Mouse (Mus musculus) hindbrain, embryonic 12.5 days (tissue): ENCODE data around the gene Emd. TPM values are rescaled to one million over a fixed set of nuclear protein-coding genes. Genes with fewer than 3 reads are reported as not detected.

Experiments used
- ATAC-seq: fragments of 200-750 bp; cut with Nextera tagmentation; 2 replicates; pipeline ENCODE4 v1.8.0; 2017; ENCODE audit warnings: moderate TSS enrichment; ENCODE audit not compliant: low FRiP score
- H3K27ac ChIP-seq: fragments of 300-500 bp; sonication (generic); 2 replicates; pipeline ENCODE4 v1.5.1; 2016; ENCODE audit warnings: mild to moderate bottlenecking
- H3K27me3 ChIP-seq: fragments of 300-500 bp; sonication (generic); 2 replicates; pipeline ENCODE4 v1.6.1; 2016; ENCODE audit warnings: mild to moderate bottlenecking
- H3K36me3 ChIP-seq: fragments of 300-500 bp; sonication (generic); 2 replicates; pipeline ENCODE4 v1.6.1; 2016; ENCODE audit warnings: mild to moderate bottlenecking
- H3K4me1 ChIP-seq: fragments of 300-500 bp; sonication (generic); 2 replicates; pipeline ENCODE4 v1.6.1; 2016
- H3K4me2 ChIP-seq: fragments of 300-500 bp; sonication (generic); replicated peaks from 2 replicates; pipeline ENCODE4 v1.6.1; 2016; ENCODE audit warnings: mild to moderate bottlenecking
- H3K4me3 ChIP-seq: fragments of 300-500 bp; sonication (generic); 2 replicates; pipeline ENCODE4 v1.5.1; 2016; ENCODE audit warnings: mild to moderate bottlenecking
- H3K9ac ChIP-seq: fragments of 300-500 bp; sonication (generic); 2 replicates; pipeline ENCODE4 v1.6.1; 2016; ENCODE audit warnings: mild to moderate bottlenecking, moderate library complexity
- H3K9me3 ChIP-seq: fragments of 300-500 bp; sonication (generic); replicated peaks from 2 replicates; pipeline ENCODE4 v1.6.1; 2016; ENCODE audit warnings: mild to moderate bottlenecking
- WGBS: fragments of 180-500 bp; shearing (Covaris S2); methylation state at CpG from one replicate; pipeline ENCODE4 v1.1.7; 2016; 5-methylcytosine and 5-hydroxymethylcytosine counted together
- polyA plus RNA-seq: library from polyadenylated mRNA; unstranded; fragments of >200 nt; fragmentation: Nextera tagmentation; extraction: Ambion mirVana; gene quantifications from 2 replicates; pipeline ENCODE4 v1.2.1, GENCODE M21; 2016

Emd gene
- polyA plus RNA-seq, 1 experiment from 2014 or later = 17.0 TPM

GRCm38 (mm10) chrX:74246693-74247092 lies 7.8 kb upstream of the Emd start:
- H3K4me3 ChIP-seq = peak overlapping the region; percentile 58
- peak overlapping the region; percentile 50; the same call in 1 of the 2 replicates for H3K9ac ChIP-seq
- H3K27ac ChIP-seq = peak overlapping the region; percentile 80
- H3K4me2 ChIP-seq = peak overlapping the region; percentile 58
- no peaks in the 10 kb centered on the region for H3K9me3 ChIP-seq
- peak; percentile 20; the same call in 1 of the 2 replicates for ATAC-seq
- peaks cover 9% of the 10 kb centered on the region for H3K4me1 ChIP-seq
- no peaks in the 10 kb centered on the region for H3K27me3 ChIP-seq
- 24% methylated on average over 15 of the region's 15 CpGs for whole genome bisulfite sequencing
- peaks cover 14% of the 10 kb centered on the region for H3K36me3 ChIP-seq

GRCm38 (mm10) chrX:74248651-74249050 lies 5.8 kb upstream of the Emd start:
- ATAC-seq = no peak
- no peak overlapping the region; the same call in 1 of the 2 replicates for H3K4me2 ChIP-seq
- no peaks in the 10 kb centered on the region for H3K9me3 ChIP-seq
- H3K36me3 ChIP-seq = no peaks in the 10 kb centered on the region
- WGBS = 22% methylated on average over 3 of the region's 3 CpGs
- H3K27me3 ChIP-seq = no peaks in the 10 kb centered on the region
- no peak overlapping the region for H3K4me3 ChIP-seq
- H3K9ac ChIP-seq = no peak overlapping the region
- H3K27ac ChIP-seq = no peak overlapping the region
- H3K4me1 ChIP-seq = peaks cover 5% of the 10 kb centered on the region

GRCm38 (mm10) chrX:74249615-74250014 lies 4.9 kb upstream of the Emd start, which contains the start of gene Flna:
Gene Flna (minus strand): TSS chrX:74249820.
- Histone ChIP-seq H3K9ac (peak within 1 kb of the TSS; percentile 63), H3K4me2 (peak within 1 kb of the TSS; percentile 62), H3K4me3 (peak within 1 kb of the TSS; percentile 42), H3K27ac (peak within 1 kb of the TSS; percentile 35), H3K36me3 (no peaks in the 10 kb centered on the region), H3K27me3 (no peaks in the 10 kb centered on the region), H3K9me3 (no peaks in the 10 kb centered on the region), H3K4me1 (no peaks in the 10 kb centered on the region)
- 28% methylated on average over 38 of the region's 38 CpGs for WGBS
- no peak for ATAC-seq

- Histone ChIP-seq H3K4me3 (peak overlapping the region; percentile 55), H3K9ac (peak overlapping the region; percentile 74), H3K36me3 (peaks cover 6% of the 10 kb centered on the region; the same call in 1 of the 2 replicates), H3K9me3 (no peaks in the 10 kb centered on the region), H3K4me1 (peaks cover 5% of the 10 kb centered on the region; the same call in 1 of the 2 replicates), H3K27ac (peak overlapping the region; percentile 92), H3K27me3 (no peaks in the 10 kb centered on the region), H3K4me2 (peak overlapping the region; percentile 67)
- peak; percentile 76 for ATAC-seq
- WGBS = 24% methylated on average over 24 of the region's 31 CpGs
Measured at GRCm38 (mm10) chrX:74254888-74255565, 540 bp downstream of the Emd start.

- WGBS = 93% methylated on average over 3 of the region's 3 CpGs
- no peaks in the 10 kb centered on the region for H3K9me3 ChIP-seq
- no peaks in the 10 kb centered on the region for H3K27me3 ChIP-seq
- H3K9ac ChIP-seq = no peak overlapping the region
- H3K4me2 ChIP-seq = no peak overlapping the region
- ATAC-seq = no peak
- peaks cover 5% of the 10 kb centered on the region; the same call in 1 of the 2 replicates for H3K4me1 ChIP-seq
- no peak overlapping the region for H3K27ac ChIP-seq
- peaks cover 6% of the 10 kb centered on the region; the same call in 1 of the 2 replicates for H3K36me3 ChIP-seq
- H3K4me3 ChIP-seq = no peak overlapping the region
Measured at GRCm38 (mm10) chrX:74257746-74258145, 3.3 kb downstream of the Emd start.

- Histone ChIP-seq H3K4me3 (peak overlapping the region; percentile 51), H3K4me1 (peaks cover 6% of the 10 kb centered on the region; the same call in 1 of the 2 replicates), H3K9ac (peak overlapping the region; percentile 49), H3K4me2 (peak overlapping the region; percentile 47), H3K27me3 (no peaks in the 10 kb centered on the region), H3K27ac (peak overlapping the region; percentile 94), H3K36me3 (peaks cover 3% of the 10 kb centered on the region; the same call in 1 of the 2 replicates), H3K9me3 (no peaks in the 10 kb centered on the region; the same call in 1 of the 2 replicates)
- WGBS = 23% methylated on average over 3 of the region's 3 CpGs
- peak; percentile 28 for ATAC-seq
Measured at GRCm38 (mm10) chrX:74269736-74270061, 15.2 kb downstream of the Emd start.

GRCm38 (mm10) chrX:74270062-74270901 lies 15.8 kb downstream of the Emd start, which contains the start of gene Rpl10:
Gene Rpl10 (plus strand): TSS chrX:74270812.
- ATAC-seq = peak; percentile 95
- H3K4me3 ChIP-seq = peak within 1 kb of the TSS; percentile 51
- no peaks in the 10 kb centered on the region; the same call in 1 of the 2 replicates for H3K9me3 ChIP-seq
- peak within 1 kb of the TSS; percentile 94 for H3K27ac ChIP-seq
- peak within 1 kb of the TSS; percentile 77 for H3K9ac ChIP-seq
- H3K27me3 ChIP-seq = no peaks in the 10 kb centered on the region
- H3K36me3 ChIP-seq = peaks cover 3% of the 10 kb centered on the region; the same call in 1 of the 2 replicates
- H3K4me1 ChIP-seq = peaks cover 6% of the 10 kb centered on the region; the same call in 1 of the 2 replicates
- WGBS = 22% methylated on average over 42 of the region's 42 CpGs
- peak within 1 kb of the TSS; percentile 59 for H3K4me2 ChIP-seq

GRCm38 (mm10) chrX:74270902-74271551 lies 16.5 kb downstream of the Emd start:
- peak overlapping the region; percentile 51 for H3K4me3 ChIP-seq
- H3K27ac ChIP-seq = peak overlapping the region; percentile 48
- H3K9me3 ChIP-seq = no peaks in the 10 kb centered on the region; the same call in 1 of the 2 replicates
- peak overlapping the region; percentile 77 for H3K9ac ChIP-seq
- H3K4me1 ChIP-seq = peaks cover 6% of the 10 kb centered on the region; the same call in 1 of the 2 replicates
- peaks cover 3% of the 10 kb centered on the region; the same call in 1 of the 2 replicates for H3K36me3 ChIP-seq
- 14% methylated on average over 27 of the region's 27 CpGs for WGBS
- H3K4me2 ChIP-seq = peak overlapping the region; percentile 59
- no peak for ATAC-seq
- no peaks in the 10 kb centered on the region for H3K27me3 ChIP-seq

- Histone ChIP-seq H3K27me3 (no peaks in the 10 kb centered on the region), H3K36me3 (peaks cover 3% of the 10 kb centered on the region; the same call in 1 of the 2 replicates), H3K4me2 (no peak overlapping the region), H3K4me3 (no peak overlapping the region), H3K9me3 (no peaks in the 10 kb centered on the region; the same call in 1 of the 2 replicates), H3K4me1 (peaks cover 6% of the 10 kb centered on the region; the same call in 1 of the 2 replicates), H3K27ac (no peak overlapping the region), H3K9ac (no peak overlapping the region)
- WGBS = 31% methylated on average over 10 of the region's 10 CpGs
- no peak for ATAC-seq
Measured at GRCm38 (mm10) chrX:74273422-74274322, 19.2 kb downstream of the Emd start.

GRCm38 (mm10) chrX:74277916-74278315 lies 23.4 kb downstream of the Emd start:
- Histone ChIP-seq H3K4me2 (no peak overlapping the region), H3K9me3 (no peaks in the 10 kb centered on the region), H3K4me1 (0 out of 2 replicates have a peak, but pooled peaks cover 3% of the 10 kb centered on the region), H3K9ac (no peak overlapping the region), H3K4me3 (no peak overlapping the region), H3K36me3 (no peaks in the 10 kb centered on the region), H3K27ac (no peak overlapping the region), H3K27me3 (no peaks in the 10 kb centered on the region)
- no peak for ATAC-seq
- WGBS = 81% methylated on average over 8 of the region's 8 CpGs
